In genomic region chr17:10479020-10479707, GRCm38 (mm10) we compare ENCODE assay signal across 10 mouse cellular contexts.
DNase-seq lines count a peak whose midpoint lies in the region; ATAC-seq lines count a peak whose summit lies in the region.
"Had no signal": no experiment of that assay in that cellular context is flagged by ENCODE, and none has a peak within 500 bp of the region (broad histone marks: within the 10 kb centered on the region; RNA-seq: fewer than 3 reads in every experiment).

No protein-coding gene starts in this region.

- 0 out of 2 replicates have a peak, but pooled peaks cover 2% of the 10 kb centered on the region for H3K4me1 ChIP-seq in limb, embryonic 11.5 days (ENCODE audit: control insufficient read depth, insufficient read depth, low read length)

- WGBS in limb, embryonic 11.5 days: 39% methylated on average over 17 of the region's 17 CpGs

- peak; percentile 32 for DNase-seq in kidney, adult 9 months
- DNase-seq in kidney, postnatal 10 days: no peak
- peak; percentile 64 for DNase-seq in adrenal gland, adult 8-10 months
- DNase-seq in adrenal gland, postnatal 36 days: peak; percentile 64 to 65
- peak; percentile 47 for DNase-seq in limb, embryonic 11.5 days (ENCODE audit: low spot score)
- no peak for DNase-seq in cerebellum, adult 9-10 months
- no peak for DNase-seq in urinary bladder, adult 18-20 months (ENCODE audit: low spot score in 2 of 2)
- DNase-seq: cerebellum, adult 11-12 months; forebrain, postnatal 0 days had no signal

- no peaks in the 10 kb centered on the region for H3K9me3 ChIP-seq in limb, embryonic 11.5 days (ENCODE audit: control insufficient read depth, low read length)
- H3K9me3 ChIP-seq: neural tube, embryonic 12.5 days had no signal

- no peak overlapping the region for H3K4me3 ChIP-seq in limb, embryonic 11.5 days (ENCODE audit: low read depth, low read length)
- H3K4me3 ChIP-seq: neural tube, embryonic 12.5 days had no signal

- ATAC-seq in limb, embryonic 11.5 days (ENCODE audit: insufficient number of reproducible peaks, low FRiP score, low TSS enrichment, low read depth): peak; percentile 73; the same call in 1 of the 2 replicates
- ATAC-seq: forebrain, postnatal 0 days had no signal

- no peak overlapping the region for H3K9ac ChIP-seq in limb, embryonic 11.5 days (ENCODE audit: low read length)
- H3K9ac ChIP-seq: forebrain, postnatal 0 days; neural tube, embryonic 12.5 days had no signal

- no peaks in the 10 kb centered on the region for H3K36me3 ChIP-seq in limb, embryonic 11.5 days (ENCODE audit: control insufficient read depth, insufficient read depth, low read length)
- H3K36me3 ChIP-seq: neural tube, embryonic 12.5 days had no signal

- no peaks in the 10 kb centered on the region for H3K27me3 ChIP-seq in limb, embryonic 11.5 days (ENCODE audit: control insufficient read depth, insufficient read depth, low read length)
- H3K27me3 ChIP-seq: neural tube, embryonic 12.5 days had no signal

- no peak overlapping the region; the same call in 1 of the 2 replicates for H3K27ac ChIP-seq in limb, embryonic 11.5 days (replicated peaks; ENCODE audit: low read depth, low read length)
- H3K27ac ChIP-seq: neural tube, embryonic 12.5 days had no signal

- H3K4me2 ChIP-seq in limb, embryonic 11.5 days (ENCODE audit: low read depth, severe bottlenecking): no peak overlapping the region
- H3K4me2 ChIP-seq: neural tube, embryonic 12.5 days had no signal

Comparison
In these comparisons a context has a peak if more than half of its experiments do, and no peak if none do; other contexts are left out.
1. DNase-seq: peak in kidney, adult 9 months (single experiment), adrenal gland, adult 8-10 months (single experiment), adrenal gland, postnatal 36 days (2 of 2) and limb, embryonic 11.5 days (single experiment); none in kidney, postnatal 10 days (single experiment), cerebellum, adult 9-10 months (single experiment) and urinary bladder, adult 18-20 months (0 of 2).